Mouse (Mus musculus) thymus, adult 18-20 months (tissue): ENCODE measurements at regions not wholly inside any gene's neighbourhood (a gene's known extent, or its start where the extent isn't known, plus 50 kb on each side); places are given as distances from the start of the nearest gene placed in this dataset.

Source experiments
- DNase-seq, 2 experiments: peaks; one replicate each; pipeline ENCODE4 v3.0.0; 2022; ENCODE audit warnings: mixed read lengths in 2 of 2

DNA sequence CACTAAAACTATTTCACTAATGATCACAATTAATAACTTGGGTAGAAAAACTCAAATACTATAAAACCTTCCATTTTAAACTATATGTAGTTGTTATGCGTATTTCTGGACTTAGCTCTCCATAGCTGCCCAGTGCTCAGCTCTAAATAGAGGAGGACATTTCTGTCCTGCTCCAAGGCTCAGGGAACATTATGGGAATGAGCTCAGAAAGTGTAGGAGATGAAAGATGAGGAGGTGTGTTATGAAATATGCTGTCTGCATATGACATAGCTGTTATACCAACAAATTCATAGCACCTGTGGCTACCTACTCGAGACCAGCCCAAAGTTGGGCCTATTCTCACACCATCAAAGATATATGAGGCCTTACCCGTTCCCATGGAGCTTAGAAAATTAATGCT is 106.3 kb downstream of the Aldh8a1 start:
- no peak for DNase-seq

GRCm38 (mm10) chr10:21488374-21488930 is 104.5 kb upstream of the 1700020N01Rik start:
- no peak for DNase-seq

DNA sequence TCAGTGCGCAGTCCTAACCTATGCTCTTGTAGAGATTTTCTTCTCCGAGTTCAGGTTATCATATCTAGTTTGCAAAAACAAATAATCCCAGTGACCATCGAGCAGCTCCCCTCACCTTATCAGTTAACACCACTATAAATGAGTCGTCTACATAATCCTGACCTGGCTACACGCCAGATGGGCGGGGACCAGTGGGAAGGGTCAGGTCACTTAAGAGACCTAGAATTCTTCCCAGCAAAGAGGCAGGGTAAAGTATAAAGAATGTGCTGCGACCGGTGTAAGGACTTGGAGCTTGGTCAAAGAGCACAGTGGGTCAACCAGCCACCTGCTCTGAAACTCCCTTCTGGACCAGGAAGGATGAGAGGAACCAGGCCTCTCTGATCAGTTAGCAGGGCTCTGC is 102.0 kb upstream of the 1700020N01Rik start:
- no peak for DNase-seq

GRCm38 (mm10) chr10:21492254-21492894 is 100.6 kb upstream of the 1700020N01Rik start:
- no peak for DNase-seq

GRCm38 (mm10) chr10:21494536-21494935 is 98.4 kb upstream of the 1700020N01Rik start:
- no peak for DNase-seq

- no peak for DNase-seq
These were observed 95.8 kb upstream of the 1700020N01Rik start for GRCm38 (mm10) chr10:21497110-21497509.

GRCm38 (mm10) chr10:21498143-21498542 is 94.8 kb upstream of the 1700020N01Rik start:
- DNase-seq: no peak

DNA sequence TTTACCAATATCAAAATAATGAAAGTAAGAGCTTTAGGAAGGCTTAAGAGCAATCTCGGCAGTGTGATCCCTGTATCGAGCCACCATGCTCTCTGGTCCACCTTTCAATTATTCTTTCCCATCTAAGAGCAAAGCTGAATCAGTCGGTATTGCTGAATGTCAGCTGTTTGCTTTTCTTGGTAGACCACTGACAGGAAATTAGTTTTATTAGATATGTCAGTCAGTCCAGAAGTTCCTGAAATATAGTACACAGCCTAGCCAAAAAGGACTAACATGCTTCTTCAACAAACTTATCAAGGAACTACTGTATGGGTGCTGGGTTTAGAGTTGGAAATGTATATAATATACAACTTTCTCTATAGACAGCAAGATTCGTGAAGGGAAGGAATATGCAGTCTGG is 91.3 kb upstream of the 1700020N01Rik start:
- DNase-seq: no peak

- DNase-seq: peak; percentile 55 to 76
These were observed 88.5 kb upstream of the 1700020N01Rik start for GRCm38 (mm10) chr10:21504431-21504830.

- no peak for DNase-seq
These were observed 81.6 kb upstream of the 1700020N01Rik start for GRCm38 (mm10) chr10:21511386-21511785.

GRCm38 (mm10) chr10:21512486-21512885 is 80.5 kb upstream of the 1700020N01Rik start:
- DNase-seq: no peak

GRCm38 (mm10) chr10:21517721-21518120 is 75.2 kb upstream of the 1700020N01Rik start:
- DNase-seq: no peak

GRCm38 (mm10) chr10:21520854-21521253 is 72.1 kb upstream of the 1700020N01Rik start:
- no peak for DNase-seq

DNA sequence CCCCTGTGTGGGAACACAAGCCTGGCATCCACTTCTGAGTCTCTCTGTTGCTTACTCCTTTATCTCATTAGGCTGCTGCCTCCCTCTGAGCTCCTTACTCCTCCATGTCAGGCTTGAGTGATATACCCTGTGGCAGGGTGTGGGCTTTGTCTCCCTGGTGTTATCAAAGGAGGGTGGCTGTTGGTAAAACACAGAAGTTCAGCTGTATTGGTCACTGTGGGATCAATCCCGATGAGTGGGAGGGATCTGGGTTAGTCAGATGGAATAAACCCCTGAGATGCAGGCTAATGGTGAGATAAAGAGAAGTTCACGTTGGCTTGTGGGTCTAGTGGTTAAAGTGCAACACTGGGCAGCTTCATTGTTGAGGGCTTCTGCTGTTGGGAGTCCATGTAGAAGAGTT is 67.4 kb upstream of the 1700020N01Rik start:
- no peak for DNase-seq

DNA sequence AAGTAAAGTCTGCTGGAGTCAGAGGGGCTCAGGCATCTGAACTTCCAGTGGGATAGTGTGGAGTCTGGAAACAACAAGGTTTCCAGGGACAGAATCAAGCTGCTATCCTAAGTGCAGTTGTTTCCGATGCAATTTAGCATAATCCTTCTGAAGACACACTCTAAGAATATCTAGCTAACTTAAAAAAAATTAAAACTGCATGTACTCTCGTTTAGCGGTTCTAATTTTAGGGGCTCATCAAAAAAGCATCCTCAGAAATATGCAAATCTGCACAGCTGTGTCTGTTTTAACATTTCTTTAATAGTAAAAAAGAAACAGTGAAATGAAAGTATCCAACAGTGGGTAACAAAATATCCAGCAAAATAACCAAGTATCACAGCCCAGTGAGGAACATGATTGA is 64.5 kb upstream of the 1700020N01Rik start:
- DNase-seq: no peak

DNA sequence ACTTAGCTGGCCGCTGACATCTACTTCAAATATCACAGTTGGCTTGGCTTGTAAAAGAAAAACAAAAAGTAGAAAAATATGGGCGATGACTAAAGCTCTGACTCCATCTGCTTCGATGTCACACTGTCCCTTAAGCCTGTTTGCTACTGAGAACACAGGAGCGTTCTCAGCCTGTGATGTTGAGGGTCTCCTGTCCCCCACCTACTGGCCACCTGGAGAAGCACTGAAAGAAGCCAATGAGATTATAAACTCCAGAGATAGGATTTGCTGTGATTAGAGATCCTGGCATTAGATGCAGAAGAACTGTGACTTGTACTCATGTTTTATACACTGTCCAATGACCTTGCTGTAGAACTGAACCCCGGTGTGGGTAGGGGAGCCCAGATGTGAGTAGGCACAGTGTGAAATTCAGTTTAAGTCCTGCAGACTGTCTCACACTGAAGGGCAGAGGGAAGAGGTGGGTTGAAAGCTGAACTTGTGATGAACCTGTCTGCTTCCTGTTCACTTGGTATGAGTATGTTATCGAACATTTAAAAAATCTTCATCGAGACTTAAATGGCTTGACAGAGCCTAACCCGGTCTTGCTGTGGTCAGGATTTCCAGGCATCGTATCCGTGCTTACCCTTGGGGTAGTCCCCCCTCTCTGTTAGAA is 63.7 kb upstream of the 1700020N01Rik start:
- DNase-seq: peak in 1 of 2 experiments; percentile 16

DNA sequence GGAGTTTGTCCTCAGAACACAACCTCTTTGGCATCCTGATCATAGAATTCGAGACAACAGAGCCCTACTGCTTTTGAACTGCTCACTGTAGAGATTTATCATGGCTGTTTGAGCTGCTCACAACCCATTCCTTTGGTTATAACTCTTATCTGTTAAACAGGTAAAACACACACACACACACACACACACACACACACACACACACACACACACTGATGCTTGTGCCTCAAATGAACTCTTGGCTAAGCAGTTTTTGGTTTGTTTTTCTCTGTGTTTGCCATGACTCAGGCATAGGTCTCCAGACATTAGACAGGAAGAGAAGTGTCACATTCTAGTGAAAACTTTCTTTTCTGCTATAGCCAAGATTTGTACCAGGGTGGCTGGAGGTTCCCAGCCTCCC is 60.8 kb upstream of the 1700020N01Rik start:
- DNase-seq: no peak

GRCm38 (mm10) chr10:21535631-21536030 is 57.3 kb upstream of the 1700020N01Rik start:
- DNase-seq: no peak

- DNase-seq: no peak
These were observed 54.5 kb upstream of the 1700020N01Rik start for GRCm38 (mm10) chr10:21538481-21538880.
